Mouse (Mus musculus) hindbrain, postnatal 0 days (tissue): Measurements from ENCODE around the gene Mbd6. TPM values are rescaled to one million over a fixed set of nuclear protein-coding genes. Genes with fewer than 3 reads are reported as not detected.

Experiments
- ATAC-seq: fragments of 200-750 bp; cut with Nextera tagmentation; 2 replicates; pipeline ENCODE4 v1.8.0; 2017; ENCODE audit warnings: mild to moderate bottlenecking, moderate TSS enrichment, moderate library complexity
- DNase-seq: peaks from one replicate; pipeline ENCODE4 v3.0.0-alpha.2; 2015; ENCODE audit warnings: low spot score
- H3K27ac ChIP-seq: fragments of 300-500 bp; sonication (generic); 2 replicates; pipeline ENCODE4 v1.5.1; 2014; ENCODE audit warnings: mild to moderate bottlenecking
- H3K27me3 ChIP-seq: fragments of 300-500 bp; sonication (generic); 2 replicates; pipeline ENCODE4 v1.6.1; 2014; ENCODE audit warnings: low read length, mixed read lengths; ENCODE audit not compliant: insufficient read depth
- H3K36me3 ChIP-seq: fragments of 300-500 bp; sonication (generic); 2 replicates; pipeline ENCODE4 v1.6.1; 2014; ENCODE audit warnings: low read length, mixed read lengths; ENCODE audit not compliant: insufficient read depth
- H3K4me1 ChIP-seq: fragments of 300-500 bp; sonication (generic); 2 replicates; pipeline ENCODE4 v1.6.1; 2014; ENCODE audit warnings: antibody characterized with exemption, low read length, mixed read lengths; ENCODE audit not compliant: insufficient read depth
- H3K4me2 ChIP-seq: fragments of 300-500 bp; sonication (generic); 2 replicates; pipeline ENCODE4 v1.6.1; 2014; ENCODE audit warnings: low read depth, mild to moderate bottlenecking, low read length, moderate library complexity, mixed read lengths
- H3K4me3 ChIP-seq: fragments of 300-500 bp; sonication (generic); 2 replicates; pipeline ENCODE4 v1.5.1; 2014; ENCODE audit warnings: low read length
- H3K9ac ChIP-seq: fragments of 300-500 bp; sonication (generic); replicated peaks from 2 replicates; pipeline ENCODE4 v1.6.1; 2014; ENCODE audit warnings: mild to moderate bottlenecking, low read length, moderate library complexity, mixed read lengths
- H3K9me3 ChIP-seq: fragments of 300-500 bp; sonication (generic); 2 replicates; pipeline ENCODE4 v1.6.1; 2016; ENCODE audit warnings: low read length, mixed read lengths
- CTCF ChIP-seq: IDR thresholded peaks from 2 replicates; pipeline ENCODE4 v1.5.1; 2016; ENCODE audit warnings: antibody characterized with exemption, control low read depth, low read depth
- WGBS: fragments of 180-500 bp; shearing (Covaris S2); extraction: QIAGEN DNeasy Blood & Tissue Kit; methylation state at CpG from one replicate; pipeline ENCODE4 v1.1.7; 2014; 5-methylcytosine and 5-hydroxymethylcytosine counted together
- polyA plus RNA-seq: library from polyadenylated mRNA; unstranded; fragments of >200 nt; fragmentation: Nextera tagmentation; extraction: Ambion mirVana; gene quantifications from 2 replicates; pipeline ENCODE4 v1.2.1, GENCODE M21; 2015
- total RNA-seq: library from RNA; depleted of rRNA; stranded (reverse); fragments of >200 nt; gene quantifications from 2 replicates; pipeline ENCODE4 v1.2.3, GENCODE M21; 2014

The Mbd6 gene
- total and polyA plus RNA-seq, 2 experiments from 2014 or later, result 8.1 to 11.5 TPM

DNA sequence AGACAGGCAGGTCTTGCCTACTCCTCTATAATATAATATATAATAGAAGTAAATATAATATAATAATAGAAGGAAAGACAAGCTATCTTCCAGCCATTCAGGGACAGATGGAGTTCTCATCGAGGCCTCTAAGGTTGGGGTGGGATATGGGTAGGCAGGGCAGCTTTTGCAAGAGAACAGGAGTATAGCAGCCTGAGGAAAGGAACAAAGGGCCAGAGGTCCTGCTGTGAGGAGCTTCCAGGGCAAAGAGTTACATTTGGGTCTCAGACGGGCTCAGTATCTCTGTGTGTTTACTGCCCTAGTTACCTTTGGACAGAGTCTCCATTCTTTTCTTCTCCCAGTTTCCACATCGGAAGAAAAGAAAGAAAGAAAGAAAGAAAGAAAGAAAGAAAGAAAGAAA is 25.2 kb downstream of the Mbd6 start:
- H3K36me3 ChIP-seq, result peaks cover 7% of the 10 kb centered on the region; the same call in 1 of the 2 replicates
- peak overlapping the region; percentile 93 for H3K27ac ChIP-seq
- no peak for ATAC-seq
- H3K4me1 ChIP-seq, result peaks cover 24% of the 10 kb centered on the region; the same call in 1 of the 2 replicates
- no peaks in the 10 kb centered on the region for H3K27me3 ChIP-seq
- DNase-seq, result no peak
- peak overlapping the region; percentile 73 for H3K4me2 ChIP-seq
- no peaks in the 10 kb centered on the region for H3K9me3 ChIP-seq
- TF ChIP-seq CTCF, result no peak
- H3K4me3 ChIP-seq, result peak overlapping the region; percentile 53
- peak overlapping the region; percentile 85; the same call in 1 of the 2 replicates for H3K9ac ChIP-seq
- 31% methylated on average over 3 of the region's 3 CpGs for WGBS

DNA sequence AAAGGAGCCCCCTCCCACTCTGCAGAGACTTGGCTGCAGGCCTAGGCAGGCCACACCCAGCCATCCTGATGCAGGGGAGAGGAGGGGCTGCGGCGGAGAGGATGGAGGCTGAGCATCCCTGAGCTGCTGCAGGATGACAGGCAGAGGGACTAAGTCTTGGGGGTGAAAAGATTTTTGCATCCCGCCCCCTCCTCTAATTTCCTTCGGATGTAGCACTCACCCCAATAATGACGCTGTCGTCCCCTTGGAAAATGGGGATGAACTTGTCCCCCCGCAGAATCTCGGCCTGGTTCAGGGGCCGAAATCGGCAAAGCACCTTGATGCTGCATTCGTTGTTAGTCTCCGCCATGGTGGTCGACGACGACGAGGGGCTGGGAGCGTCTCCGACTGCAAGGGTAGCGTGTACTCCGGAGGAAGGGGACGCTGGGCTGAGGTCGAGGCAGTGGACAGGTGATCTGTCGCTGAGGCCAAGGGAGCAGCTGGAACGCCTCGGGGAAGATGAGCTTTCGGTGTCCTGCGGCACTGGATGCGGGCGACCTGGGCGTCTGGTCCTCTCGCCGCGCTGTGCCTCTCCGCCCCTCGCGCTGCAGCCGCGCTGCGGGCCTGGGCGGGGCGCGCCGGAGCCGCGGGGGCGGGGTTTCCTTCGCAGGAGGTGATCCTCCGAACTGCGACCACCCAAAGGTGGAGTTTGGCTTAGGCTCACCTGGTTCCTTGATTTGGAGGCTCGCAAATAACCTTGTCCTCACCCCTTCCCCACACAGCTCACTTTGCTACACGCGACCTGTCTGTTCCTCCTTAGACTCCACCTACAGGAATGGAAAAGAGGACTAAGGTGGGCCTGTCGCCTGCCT is 26.0 kb downstream of the Mbd6 start, which contains the start of gene Kif5a:
Gene Kif5a (minus strand): TSS at position 801 of the 851 bp plus-strand sequence.
- H3K36me3 ChIP-seq, result no peaks in the 10 kb centered on the region
- peak; percentile 30; the same call in 1 of the 2 replicates for ATAC-seq
- peaks cover 20% of the 10 kb centered on the region; the same call in 1 of the 2 replicates for H3K4me1 ChIP-seq
- H3K27me3 ChIP-seq, result no peaks in the 10 kb centered on the region
- H3K9ac ChIP-seq, result peak within 1 kb of the TSS; percentile 85
- DNase-seq, result peak; percentile 81
- TF ChIP-seq CTCF, result no peak
- H3K9me3 ChIP-seq, result no peaks in the 10 kb centered on the region
- peak within 1 kb of the TSS; percentile 73 for H3K4me2 ChIP-seq
- WGBS, result 2% methylated on average over 51 of the region's 53 CpGs
- H3K27ac ChIP-seq, result peak within 1 kb of the TSS; percentile 93
- H3K4me3 ChIP-seq, result peak within 1 kb of the TSS; percentile 53

DNA sequence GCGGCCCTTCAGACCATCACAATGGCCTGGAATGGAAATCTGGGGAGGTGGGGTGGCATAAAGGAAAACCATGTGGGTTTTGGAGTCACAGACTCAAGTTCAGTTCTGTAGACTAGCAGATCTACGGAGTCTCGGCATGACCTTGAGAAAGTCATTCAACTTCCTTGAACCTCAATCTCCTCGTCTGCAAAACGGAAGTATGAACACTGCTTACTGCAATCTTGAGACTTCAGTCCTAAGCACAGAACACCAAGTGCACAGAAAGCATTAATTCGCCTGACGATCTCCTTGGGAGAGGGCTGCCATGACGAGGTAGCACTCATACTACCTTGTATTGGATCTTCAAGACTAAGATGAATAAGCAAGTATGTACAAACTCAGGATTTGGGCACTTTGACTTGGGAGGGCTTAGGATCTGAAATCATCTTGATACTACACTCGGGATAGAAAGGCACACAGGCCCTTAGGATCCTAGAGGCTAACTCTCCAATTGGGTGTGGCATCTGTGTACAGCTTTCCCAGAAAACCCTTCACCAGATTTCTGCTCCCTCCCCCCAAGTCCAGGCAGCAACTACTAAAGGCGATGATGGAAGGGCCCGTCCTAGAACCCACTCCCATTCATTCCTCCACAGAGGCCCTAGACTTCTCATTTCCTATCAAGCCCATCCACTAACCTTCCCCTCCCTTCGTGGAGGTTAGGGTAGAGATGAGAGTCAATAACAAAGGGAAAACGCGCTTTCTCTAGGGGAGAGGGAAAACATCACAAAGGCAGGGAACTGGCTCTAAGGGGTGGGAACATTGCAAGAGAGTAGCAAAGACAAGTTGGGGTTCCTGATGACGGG is 26.9 kb downstream of the Mbd6 start:
- Histone ChIP-seq H3K4me1 (peaks cover 14% of the 10 kb centered on the region; the same call in 1 of the 2 replicates), H3K9ac (peak overlapping the region; percentile 85), H3K9me3 (no peaks in the 10 kb centered on the region), H3K27me3 (no peaks in the 10 kb centered on the region), H3K4me2 (peak overlapping the region; percentile 73), H3K36me3 (0 out of 2 replicates have a peak, but pooled peaks cover 4% of the 10 kb centered on the region), H3K27ac (peak overlapping the region; percentile 93), H3K4me3 (peak overlapping the region; percentile 53)
- WGBS, result 50% methylated on average over 15 of the region's 15 CpGs
- ATAC-seq (no peak), DNase-seq (peak; percentile 37)
- no peak for TF ChIP-seq CTCF

DNA sequence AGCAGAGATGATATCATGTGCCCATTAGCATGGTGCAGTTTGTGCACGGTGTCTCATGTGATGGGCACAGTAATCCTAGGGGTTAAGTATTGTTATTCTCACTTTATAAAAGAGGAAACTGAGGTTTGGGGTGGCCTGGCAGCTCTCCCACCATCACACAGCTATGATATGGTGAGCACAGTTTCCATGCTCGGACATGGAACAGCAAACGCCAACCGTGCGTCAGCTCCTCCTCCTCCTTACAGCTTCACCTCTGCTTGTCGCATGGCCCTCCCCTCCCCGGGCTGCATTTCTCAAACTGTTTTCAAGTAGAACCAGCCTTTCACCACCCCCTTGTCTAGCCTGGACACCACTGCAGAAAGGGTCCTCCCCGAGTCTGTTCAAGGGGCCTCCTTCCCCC is 30.3 kb downstream of the Mbd6 start:
- Histone ChIP-seq H3K27me3 (no peaks in the 10 kb centered on the region), H3K9me3 (no peaks in the 10 kb centered on the region), H3K4me3 (no peak overlapping the region), H3K9ac (no peak overlapping the region), H3K4me2 (peak overlapping the region; percentile 73), H3K27ac (no peak overlapping the region), H3K4me1 (peaks cover 9% of the 10 kb centered on the region; the same call in 1 of the 2 replicates), H3K36me3 (0 out of 2 replicates have a peak, but pooled peaks cover 7% of the 10 kb centered on the region)
- ATAC-seq (no peak), DNase-seq (no peak)
- WGBS, result 72% methylated on average over 8 of the region's 8 CpGs
- TF ChIP-seq CTCF, result no peak

DNA sequence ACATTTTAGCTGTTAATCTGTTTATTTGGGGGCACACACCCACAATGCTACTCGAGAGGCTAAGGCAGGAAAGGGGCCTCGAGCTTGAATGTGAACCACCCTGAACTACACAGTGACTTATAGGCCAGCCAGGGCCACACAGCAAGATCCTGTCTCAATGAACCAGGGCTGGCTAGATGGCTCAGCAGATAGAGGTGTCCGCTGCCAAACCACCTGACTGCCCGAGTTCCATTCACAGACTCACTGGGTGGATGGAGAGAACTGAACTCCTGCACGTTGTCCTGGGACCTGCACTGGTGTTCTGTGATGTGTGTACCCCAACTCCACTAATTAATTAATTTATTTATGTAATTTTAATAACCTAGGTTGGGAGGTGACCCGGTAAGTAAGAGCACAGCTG is 31.0 kb downstream of the Mbd6 start:
- DNase-seq, result no peak
- no peak overlapping the region for H3K27ac ChIP-seq
- 0 out of 2 replicates have a peak, but pooled peaks cover 7% of the 10 kb centered on the region for H3K36me3 ChIP-seq
- no peak for ATAC-seq
- no peak for TF ChIP-seq CTCF
- no peak overlapping the region for H3K4me2 ChIP-seq
- H3K4me1 ChIP-seq, result peaks cover 9% of the 10 kb centered on the region; the same call in 1 of the 2 replicates
- no peaks in the 10 kb centered on the region for H3K9me3 ChIP-seq
- WGBS, result 82% methylated on average over 6 of the region's 6 CpGs
- no peak overlapping the region for H3K4me3 ChIP-seq
- no peak overlapping the region for H3K9ac ChIP-seq
- H3K27me3 ChIP-seq, result no peaks in the 10 kb centered on the region

DNA sequence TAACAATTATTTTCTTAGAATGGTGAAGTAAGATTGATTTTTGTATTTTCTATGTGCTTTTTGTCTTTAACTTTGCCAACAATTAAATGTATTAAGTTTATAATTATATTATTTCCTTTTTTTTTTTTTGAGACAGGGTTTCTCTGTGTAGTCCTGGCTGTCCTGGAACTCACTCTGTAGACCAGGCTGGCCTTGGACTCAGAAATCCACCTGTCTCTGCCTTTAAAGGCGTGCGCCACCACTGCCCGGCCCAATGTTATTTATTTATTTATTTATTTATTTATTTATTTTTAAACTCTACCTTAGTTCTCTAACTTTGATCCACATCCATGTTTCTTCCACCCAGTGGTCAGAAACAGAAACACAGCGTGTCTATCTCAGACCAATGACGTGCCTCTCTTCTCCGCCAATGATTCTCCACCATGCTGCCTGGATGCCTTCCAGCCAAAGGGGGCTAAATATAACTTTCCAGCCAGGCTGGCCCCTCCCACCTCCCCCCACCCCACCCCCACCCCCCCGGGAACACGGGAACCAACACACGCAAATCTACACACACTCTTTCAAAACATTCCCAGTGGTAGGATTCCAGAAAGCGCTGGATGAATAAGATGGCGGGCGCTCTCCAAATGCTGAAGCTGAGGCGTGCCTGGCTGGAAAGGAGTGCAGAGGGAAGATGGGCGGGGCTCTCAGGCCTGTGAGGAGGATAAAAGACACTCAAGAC is 33.0 kb downstream of the Mbd6 start:
- peak; percentile 44 for TF ChIP-seq CTCF
- H3K27me3 ChIP-seq, result no peaks in the 10 kb centered on the region
- no peaks in the 10 kb centered on the region for H3K9me3 ChIP-seq
- H3K36me3 ChIP-seq, result 0 out of 2 replicates have a peak, but pooled peaks cover 7% of the 10 kb centered on the region
- H3K4me1 ChIP-seq, result peaks cover 5% of the 10 kb centered on the region; the same call in 1 of the 2 replicates
- H3K9ac ChIP-seq, result no peak overlapping the region
- ATAC-seq (peak; percentile 81), DNase-seq (peak; percentile 80)
- WGBS, result 25% methylated on average over 14 of the region's 14 CpGs
- no peak overlapping the region for H3K27ac ChIP-seq
- H3K4me3 ChIP-seq, result no peak overlapping the region
- H3K4me2 ChIP-seq, result peak overlapping the region; percentile 33
